Mouse (Mus musculus): ENCODE data around the gene Cabp4. TPM values are rescaled to one million over a fixed set of nuclear protein-coding genes. Genes with fewer than 3 reads are reported as not detected.

Cabp4 gene
- polyA plus RNA-seq, 1 experiment from 2014 or later = 0.13 TPM

- no peak overlapping the region for H3K9ac ChIP-seq
- no peak overlapping the region for H3K27ac ChIP-seq (replicated peaks)
- no peaks in the 10 kb centered on the region for H3K9me3 ChIP-seq (replicated peaks)
- no peak for ATAC-seq (ENCODE audit: insufficient read depth)
- peaks cover 53% of the 10 kb centered on the region for H3K36me3 ChIP-seq (replicated peaks)
- WGBS (ENCODE audit: insufficient replicate concordance) = 71% methylated on average over 5 of the region's 5 CpGs
- peaks cover 60% of the 10 kb centered on the region for H3K4me1 ChIP-seq (replicated peaks)
- no peak overlapping the region for H3K4me2 ChIP-seq
- H3K27me3 ChIP-seq = no peaks in the 10 kb centered on the region
- H3K4me3 ChIP-seq (replicated peaks) = no peak overlapping the region
These were observed 8.1 kb upstream of the Cabp4 start for GRCm38 (mm10) chr19:4151898-4152297.

- 68% methylated on average over 5 of the region's 5 CpGs for WGBS (ENCODE audit: insufficient replicate concordance)
- H3K9ac ChIP-seq = no peak overlapping the region
- H3K27me3 ChIP-seq = no peaks in the 10 kb centered on the region
- peaks cover 49% of the 10 kb centered on the region for H3K36me3 ChIP-seq (replicated peaks)
- H3K9me3 ChIP-seq (replicated peaks) = no peaks in the 10 kb centered on the region
- no peak overlapping the region for H3K4me3 ChIP-seq (replicated peaks)
- H3K27ac ChIP-seq (replicated peaks) = no peak overlapping the region
- no peak for ATAC-seq (ENCODE audit: insufficient read depth)
- H3K4me2 ChIP-seq = no peak overlapping the region
- H3K4me1 ChIP-seq (replicated peaks) = peaks cover 64% of the 10 kb centered on the region
These were observed 7.6 kb upstream of the Cabp4 start for GRCm38 (mm10) chr19:4151488-4151860.

GRCm38 (mm10) chr19:4150567-4151487 lies 7.0 kb upstream of the Cabp4 start:
- Histone ChIP-seq H3K4me1 (replicated peaks) (peaks cover 63% of the 10 kb centered on the region), H3K27me3 (no peaks in the 10 kb centered on the region), H3K4me3 (replicated peaks) (no peak overlapping the region), H3K9ac (no peak overlapping the region), H3K36me3 (replicated peaks) (peaks cover 43% of the 10 kb centered on the region), H3K4me2 (no peak overlapping the region), H3K9me3 (replicated peaks) (no peaks in the 10 kb centered on the region), H3K27ac (replicated peaks) (no peak overlapping the region; the same call in 1 of the 2 replicates)
- 84% methylated on average over 22 of the region's 22 CpGs for WGBS (ENCODE audit: insufficient replicate concordance)
- ATAC-seq (ENCODE audit: insufficient read depth) = no peak

- H3K9me3 ChIP-seq (replicated peaks) = no peaks in the 10 kb centered on the region
- H3K4me1 ChIP-seq (replicated peaks) = peaks cover 57% of the 10 kb centered on the region
- H3K27me3 ChIP-seq = no peaks in the 10 kb centered on the region
- no peak for ATAC-seq (ENCODE audit: insufficient read depth)
- H3K4me2 ChIP-seq = peak overlapping the region; percentile 85
- H3K36me3 ChIP-seq (replicated peaks) = peaks cover 37% of the 10 kb centered on the region
- no peak overlapping the region; the same call in 1 of the 2 replicates for H3K27ac ChIP-seq (replicated peaks)
- no peak overlapping the region; the same call in 1 of the 2 replicates for H3K4me3 ChIP-seq (replicated peaks)
- no peak overlapping the region for H3K9ac ChIP-seq
- WGBS (ENCODE audit: insufficient replicate concordance) = 86% methylated on average over 17 of the region's 17 CpGs
These were observed 6.1 kb upstream of the Cabp4 start for GRCm38 (mm10) chr19:4149764-4150461.

GRCm38 (mm10) chr19:4149283-4149682 lies 5.5 kb upstream of the Cabp4 start:
- peak overlapping the region; percentile 79 for H3K27ac ChIP-seq (replicated peaks)
- peaks cover 37% of the 10 kb centered on the region for H3K36me3 ChIP-seq (replicated peaks)
- peak overlapping the region; percentile 79 for H3K4me3 ChIP-seq (replicated peaks)
- 64% methylated on average over 11 of the region's 11 CpGs for WGBS (ENCODE audit: insufficient replicate concordance)
- ATAC-seq (ENCODE audit: insufficient read depth) = no peak
- H3K4me1 ChIP-seq (replicated peaks) = peaks cover 56% of the 10 kb centered on the region
- peak overlapping the region; percentile 86 for H3K9ac ChIP-seq
- no peaks in the 10 kb centered on the region for H3K27me3 ChIP-seq
- peak overlapping the region; percentile 85 for H3K4me2 ChIP-seq
- H3K9me3 ChIP-seq (replicated peaks) = no peaks in the 10 kb centered on the region

- WGBS (ENCODE audit: insufficient replicate concordance) = 0% methylated on average over 8 of the region's 8 CpGs
These were observed 5.0 kb upstream of the Cabp4 start for GRCm38 (mm10) chr19:4148819-4149218.

GRCm38 (mm10) chr19:4148491-4148806 lies 4.6 kb upstream of the Cabp4 start, which contains the start of gene Coro1b:
Gene Coro1b (plus strand): TSS chr19:4148619.
- no peaks in the 10 kb centered on the region for H3K27me3 ChIP-seq
- H3K4me2 ChIP-seq = peak within 1 kb of the TSS; percentile 85
- ATAC-seq (ENCODE audit: insufficient read depth) = peak; percentile 86
- H3K9me3 ChIP-seq (replicated peaks) = no peaks in the 10 kb centered on the region
- peaks cover 33% of the 10 kb centered on the region for H3K36me3 ChIP-seq (replicated peaks)
- H3K27ac ChIP-seq (replicated peaks) = peak within 1 kb of the TSS; percentile 79
- H3K9ac ChIP-seq = peak within 1 kb of the TSS; percentile 86
- H3K4me1 ChIP-seq (replicated peaks) = peaks cover 52% of the 10 kb centered on the region
- peak within 1 kb of the TSS; percentile 79 for H3K4me3 ChIP-seq (replicated peaks)
- under 1% methylated on average over 33 of the region's 33 CpGs for WGBS (ENCODE audit: insufficient replicate concordance)

More at GRCm38 (mm10) chr19:4148819-4149218, 5.0 kb upstream of the Cabp4 start:
- Histone ChIP-seq H3K27ac (replicated peaks) (peak overlapping the region; percentile 79), H3K4me2 (peak overlapping the region; percentile 85), H3K27me3 (no peaks in the 10 kb centered on the region), H3K4me1 (replicated peaks) (peaks cover 55% of the 10 kb centered on the region), H3K36me3 (replicated peaks) (peaks cover 37% of the 10 kb centered on the region), H3K9ac (peak overlapping the region; percentile 86), H3K9me3 (replicated peaks) (no peaks in the 10 kb centered on the region), H3K4me3 (replicated peaks) (peak overlapping the region; percentile 79)
- ATAC-seq (ENCODE audit: insufficient read depth) = peak; percentile 25

GRCm38 (mm10) chr19:4147782-4148490 lies 4.1 kb upstream of the Cabp4 start:
- Histone ChIP-seq H3K9me3 (replicated peaks) (no peaks in the 10 kb centered on the region), H3K4me3 (replicated peaks) (peak overlapping the region; percentile 79), H3K4me1 (replicated peaks) (peaks cover 50% of the 10 kb centered on the region), H3K36me3 (replicated peaks) (peaks cover 28% of the 10 kb centered on the region; the same call in 1 of the 2 replicates), H3K4me2 (peak overlapping the region; percentile 85), H3K9ac (peak overlapping the region; percentile 6; the same call in 1 of the 2 replicates), H3K27ac (replicated peaks) (0 out of 2 replicates have a peak overlapping the region, but pooled peaks have one; percentile 6), H3K27me3 (no peaks in the 10 kb centered on the region)
- ATAC-seq (ENCODE audit: insufficient read depth) = peak; percentile 4; the same call in 1 of the 2 replicates
- WGBS (ENCODE audit: insufficient replicate concordance) = 40% methylated on average over 9 of the region's 9 CpGs

- 51% methylated on average over 3 of the region's 3 CpGs for WGBS (ENCODE audit: insufficient replicate concordance)
- Histone ChIP-seq H3K4me2 (no peak overlapping the region), H3K27ac (replicated peaks) (no peak overlapping the region), H3K9me3 (replicated peaks) (no peaks in the 10 kb centered on the region), H3K9ac (no peak overlapping the region), H3K4me1 (replicated peaks) (peaks cover 50% of the 10 kb centered on the region), H3K36me3 (replicated peaks) (peaks cover 20% of the 10 kb centered on the region; the same call in 1 of the 2 replicates), H3K27me3 (peaks cover 5% of the 10 kb centered on the region; the same call in 1 of the 2 replicates), H3K4me3 (replicated peaks) (no peak overlapping the region)
- no peak for ATAC-seq (ENCODE audit: insufficient read depth)
These were observed 3.2 kb upstream of the Cabp4 start for GRCm38 (mm10) chr19:4147022-4147405.

- no peak overlapping the region for H3K9ac ChIP-seq
- no peak overlapping the region for H3K27ac ChIP-seq (replicated peaks)
- peaks cover 47% of the 10 kb centered on the region for H3K4me1 ChIP-seq (replicated peaks)
- no peaks in the 10 kb centered on the region for H3K9me3 ChIP-seq (replicated peaks)
- peaks cover 6% of the 10 kb centered on the region; the same call in 1 of the 2 replicates for H3K27me3 ChIP-seq
- 65% methylated on average over 12 of the region's 12 CpGs for WGBS (ENCODE audit: insufficient replicate concordance)
- H3K36me3 ChIP-seq (replicated peaks) = peaks cover 15% of the 10 kb centered on the region; the same call in 1 of the 2 replicates
- no peak for ATAC-seq (ENCODE audit: insufficient read depth)
- H3K4me2 ChIP-seq = no peak overlapping the region
- no peak overlapping the region for H3K4me3 ChIP-seq (replicated peaks)
These were observed 2.7 kb upstream of the Cabp4 start for GRCm38 (mm10) chr19:4146366-4147021.
